Mouse (Mus musculus): ENCODE data around the gene Syt7.

DNA sequence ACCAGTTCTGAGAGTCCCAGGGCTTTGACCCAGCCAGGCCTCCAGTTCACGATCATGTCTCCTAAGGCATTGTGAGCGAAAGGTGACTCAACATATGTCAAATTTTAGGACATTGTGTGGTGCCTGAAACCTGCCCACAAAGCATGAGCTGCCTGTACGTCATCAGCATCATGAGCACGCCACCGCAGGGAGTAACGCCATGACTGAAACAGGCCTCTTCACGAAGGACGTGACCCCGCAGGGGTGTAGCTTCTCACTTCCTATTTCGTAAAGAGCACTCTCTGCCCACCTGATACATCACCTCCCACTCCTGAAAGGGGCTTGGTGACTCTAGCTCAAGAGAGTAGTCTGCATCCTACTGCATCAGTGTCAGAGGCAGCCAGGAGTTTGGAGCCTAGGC, 45.0 kb upstream of the Syt7 start:
- TF ChIP-seq CTCF (IDR thresholded peaks at IDR 0.05; ENCODE audit: insufficient read depth, low read depth, low read length) (no peak), POLR2A (IDR thresholded peaks at IDR 0.05; ENCODE audit: insufficient read depth, low read depth, low read length) (no peak)

Measured in olfactory bulb, adult 2 months (tissue).